Mouse (Mus musculus): ENCODE measurements around the gene Klrb1f. TPM values are rescaled to one million over a fixed set of nuclear protein-coding genes. Genes with fewer than 3 reads are reported as not detected.

Gene Klrb1f
- polyA plus RNA-seq, 1 experiment from 2014 or later, result 0.49 TPM

- no peaks in the 10 kb centered on the region for H3K27me3 ChIP-seq (replicated peaks)
- peak; percentile 71 for ATAC-seq
- no peaks in the 10 kb centered on the region for H3K36me3 ChIP-seq
- no peak overlapping the region for H3K27ac ChIP-seq
- 73% methylated on average over 8 of the region's 8 CpGs for WGBS
- H3K4me3 ChIP-seq (replicated peaks), result no peak overlapping the region
- H3K4me2 ChIP-seq (replicated peaks), result no peak overlapping the region
- no peaks in the 10 kb centered on the region for H3K4me1 ChIP-seq (replicated peaks)
- H3K9ac ChIP-seq, result no peak overlapping the region
- no peaks in the 10 kb centered on the region for H3K9me3 ChIP-seq
These were observed 18.1 kb upstream of the Klrb1f start for GRCm38 (mm10) chr6:129027451-129028248.

DNA sequence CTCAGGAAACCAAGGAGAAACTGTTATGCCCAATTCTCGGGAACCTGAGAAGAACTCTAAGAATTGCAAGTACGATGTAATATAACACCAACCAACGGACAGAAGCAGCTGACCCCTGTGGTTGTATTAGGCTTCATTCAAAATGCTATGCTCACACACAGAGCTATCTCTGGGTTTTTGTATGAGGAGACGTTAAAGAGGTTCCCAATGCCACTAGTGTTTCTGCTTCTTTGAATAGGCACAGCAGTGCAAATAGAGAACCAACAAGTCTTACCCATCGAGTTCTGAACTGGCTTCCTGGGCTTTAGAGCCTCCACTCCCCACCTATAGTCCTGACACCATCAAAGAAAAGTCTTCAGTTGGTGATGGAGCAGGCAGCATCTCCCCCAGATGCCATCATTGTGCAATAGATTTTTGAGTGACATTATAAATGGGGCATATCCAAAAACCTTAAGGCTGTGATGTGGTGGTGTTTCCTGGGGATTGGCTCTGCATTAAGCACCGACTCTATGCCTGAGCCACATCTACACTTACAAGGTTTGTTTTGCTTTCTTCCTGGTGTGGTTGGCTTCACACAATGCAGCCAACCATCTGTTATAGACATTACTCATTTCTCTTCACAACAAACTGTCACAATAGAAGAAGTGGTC lies 15.4 kb upstream of the Klrb1f start:
- H3K9me3 ChIP-seq, result no peaks in the 10 kb centered on the region
- WGBS, result 59% methylated on average over 6 of the region's 6 CpGs
- H3K27ac ChIP-seq, result no peak overlapping the region
- H3K4me2 ChIP-seq (replicated peaks), result no peak overlapping the region
- no peaks in the 10 kb centered on the region for H3K4me1 ChIP-seq (replicated peaks)
- H3K4me3 ChIP-seq (replicated peaks), result no peak overlapping the region
- H3K9ac ChIP-seq, result no peak overlapping the region
- H3K36me3 ChIP-seq, result no peaks in the 10 kb centered on the region
- no peaks in the 10 kb centered on the region for H3K27me3 ChIP-seq (replicated peaks)
- no peak for ATAC-seq

- ATAC-seq, result no peak
- no peak overlapping the region for H3K27ac ChIP-seq
- 85% methylated on average over 2 of the region's 2 CpGs for WGBS
- no peaks in the 10 kb centered on the region for H3K27me3 ChIP-seq (replicated peaks)
- H3K9me3 ChIP-seq, result no peaks in the 10 kb centered on the region
- H3K4me3 ChIP-seq (replicated peaks), result no peak overlapping the region
- H3K4me1 ChIP-seq (replicated peaks), result no peaks in the 10 kb centered on the region
- H3K4me2 ChIP-seq (replicated peaks), result no peak overlapping the region
- H3K36me3 ChIP-seq, result no peaks in the 10 kb centered on the region
- no peak overlapping the region for H3K9ac ChIP-seq
These were observed 14.7 kb upstream of the Klrb1f start for GRCm38 (mm10) chr6:129030964-129031363.

- 0 out of 2 replicates have a peak, but pooled peaks have one; percentile 25 for ATAC-seq
- no peak overlapping the region for H3K4me3 ChIP-seq (replicated peaks)
- H3K36me3 ChIP-seq, result no peaks in the 10 kb centered on the region
- H3K9ac ChIP-seq, result no peak overlapping the region
- WGBS, result 80% methylated on average over 2 of the region's 2 CpGs
- no peak overlapping the region for H3K4me2 ChIP-seq (replicated peaks)
- H3K27me3 ChIP-seq (replicated peaks), result no peaks in the 10 kb centered on the region
- H3K27ac ChIP-seq, result no peak overlapping the region
- H3K4me1 ChIP-seq (replicated peaks), result no peaks in the 10 kb centered on the region
- H3K9me3 ChIP-seq, result no peaks in the 10 kb centered on the region
These were observed 12.3 kb upstream of the Klrb1f start for GRCm38 (mm10) chr6:129033397-129033796.

DNA sequence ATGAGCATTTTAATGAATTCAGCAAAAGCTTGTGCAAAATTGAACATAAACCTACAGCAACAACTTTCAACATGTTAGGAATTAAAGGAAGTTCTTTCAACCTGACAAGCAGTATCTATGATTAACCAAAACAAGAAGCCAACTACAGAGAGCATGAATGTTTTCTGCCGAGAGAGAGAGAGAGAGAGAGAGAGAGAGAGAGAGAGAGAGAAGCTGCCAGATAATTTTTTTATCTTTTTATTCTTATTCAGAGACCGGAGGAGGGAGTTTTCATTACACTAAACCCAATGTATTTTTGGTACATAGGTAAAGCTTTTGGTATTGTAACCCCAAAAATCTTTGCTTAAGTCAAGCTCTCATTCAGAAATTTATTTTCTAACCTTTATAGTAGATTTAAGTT lies 10.7 kb upstream of the Klrb1f start:
- H3K9ac ChIP-seq, result no peak overlapping the region
- no peaks in the 10 kb centered on the region for H3K27me3 ChIP-seq (replicated peaks)
- ATAC-seq, result no peak
- no peak overlapping the region for H3K4me2 ChIP-seq (replicated peaks)
- H3K4me3 ChIP-seq (replicated peaks), result no peak overlapping the region
- H3K36me3 ChIP-seq, result no peaks in the 10 kb centered on the region
- no peak overlapping the region for H3K27ac ChIP-seq
- no peaks in the 10 kb centered on the region for H3K9me3 ChIP-seq
- WGBS, result 81% methylated on average over 2 of the region's 2 CpGs
- H3K4me1 ChIP-seq (replicated peaks), result no peaks in the 10 kb centered on the region

DNA sequence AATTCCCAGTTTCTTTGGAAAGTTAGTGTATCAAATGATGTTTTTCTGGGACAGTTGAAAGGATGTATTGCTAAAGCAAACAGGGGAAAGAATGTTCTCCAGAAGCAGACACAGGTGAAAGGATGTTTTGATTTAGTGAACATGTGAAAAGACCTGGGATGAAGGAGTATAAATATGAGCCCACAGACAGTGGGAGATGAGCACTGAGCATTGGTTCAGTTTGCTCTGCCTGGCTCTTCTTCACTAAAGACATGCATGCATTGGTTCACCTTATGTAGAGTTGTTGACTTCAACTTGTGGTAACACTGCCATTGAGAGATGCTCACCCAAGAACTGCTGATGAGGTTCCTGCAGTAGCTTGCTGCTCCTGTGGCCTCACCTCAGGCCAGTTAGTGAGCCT lies 9.4 kb upstream of the Klrb1f start:
- H3K9me3 ChIP-seq, result no peaks in the 10 kb centered on the region
- ATAC-seq, result no peak
- H3K27ac ChIP-seq, result no peak overlapping the region
- H3K4me1 ChIP-seq (replicated peaks), result no peaks in the 10 kb centered on the region
- no peak overlapping the region for H3K9ac ChIP-seq
- H3K36me3 ChIP-seq, result no peaks in the 10 kb centered on the region
- no peaks in the 10 kb centered on the region for H3K27me3 ChIP-seq (replicated peaks)
- no peak overlapping the region for H3K4me2 ChIP-seq (replicated peaks)
- H3K4me3 ChIP-seq (replicated peaks), result no peak overlapping the region

DNA sequence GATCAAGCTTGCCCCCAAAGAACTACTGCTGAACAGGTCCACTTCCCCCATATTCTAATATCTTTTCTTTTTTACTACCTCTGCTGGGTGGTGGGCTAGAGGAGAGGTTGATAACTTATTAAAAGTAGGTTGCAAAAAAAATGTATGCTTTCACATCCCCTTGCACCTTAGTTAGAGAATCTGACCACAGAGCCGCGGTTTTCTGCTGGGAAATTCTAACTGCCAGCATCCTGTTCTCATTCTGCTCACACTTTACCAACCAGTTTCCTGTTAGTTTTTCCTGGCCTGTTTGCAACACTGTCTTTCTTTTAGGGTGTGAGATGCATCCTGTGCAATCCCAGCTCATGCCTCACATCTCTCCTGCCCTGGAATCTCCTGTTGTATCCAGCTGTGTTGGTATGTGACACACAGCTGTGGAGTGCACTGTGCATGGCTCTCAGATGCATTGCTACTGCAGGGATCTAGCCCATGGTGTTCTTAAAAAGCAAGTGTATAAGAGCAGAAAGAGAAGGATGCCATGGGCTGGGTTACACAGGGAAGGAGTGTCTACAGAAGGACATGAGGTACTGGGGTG lies 8.7 kb upstream of the Klrb1f start:
- Histone ChIP-seq H3K4me1 (replicated peaks) (no peaks in the 10 kb centered on the region), H3K4me2 (replicated peaks) (no peak overlapping the region), H3K36me3 (no peaks in the 10 kb centered on the region), H3K9ac (no peak overlapping the region), H3K9me3 (no peaks in the 10 kb centered on the region), H3K27me3 (replicated peaks) (no peaks in the 10 kb centered on the region), H3K27ac (no peak overlapping the region), H3K4me3 (replicated peaks) (no peak overlapping the region)
- no peak for ATAC-seq
- WGBS, result 73% methylated on average over 2 of the region's 2 CpGs

DNA sequence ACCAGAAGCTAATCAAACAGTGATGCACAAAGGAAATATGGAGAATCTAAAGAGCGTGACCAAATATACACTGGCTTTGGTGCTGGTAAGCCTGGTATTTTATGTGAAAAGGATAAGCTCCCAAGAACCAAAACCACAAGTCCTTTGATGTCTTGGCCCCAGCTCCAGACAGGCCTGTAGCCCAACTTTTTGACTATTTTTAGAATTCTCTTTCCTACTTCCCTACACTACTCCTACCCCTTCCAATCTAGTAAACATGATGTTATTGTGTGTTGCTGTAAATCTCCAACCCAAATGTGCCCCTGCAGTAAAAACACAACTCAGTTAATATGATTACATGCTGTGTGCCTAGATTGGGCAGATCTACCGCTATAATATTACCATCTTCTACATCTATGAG lies 4.2 kb upstream of the Klrb1f start:
- WGBS, result 92% methylated on average over 2 of the region's 2 CpGs

DNA sequence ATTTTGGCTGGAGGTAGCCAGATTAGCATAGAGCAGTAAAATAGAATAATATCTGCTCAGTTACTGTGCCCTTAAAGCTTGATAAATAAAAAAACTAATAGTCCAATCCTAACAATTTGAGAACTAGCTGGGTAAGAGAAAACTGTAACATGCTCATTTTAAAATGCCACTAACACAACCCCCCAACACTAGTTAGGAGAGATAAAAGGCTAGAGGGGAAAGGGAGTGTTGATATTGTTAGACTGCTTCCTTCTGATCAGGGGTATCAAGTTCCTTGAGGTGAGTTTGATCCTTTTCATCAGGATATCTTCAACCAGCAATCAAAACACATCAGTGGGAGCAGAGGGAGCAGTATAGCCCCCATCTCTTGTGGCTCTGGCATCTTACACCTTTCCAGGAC lies 3.2 kb upstream of the Klrb1f start:
- Histone ChIP-seq H3K27ac (no peak overlapping the region), H3K4me1 (replicated peaks) (no peaks in the 10 kb centered on the region), H3K4me3 (replicated peaks) (no peak overlapping the region), H3K9ac (no peak overlapping the region), H3K9me3 (no peaks in the 10 kb centered on the region), H3K27me3 (replicated peaks) (no peaks in the 10 kb centered on the region), H3K4me2 (replicated peaks) (no peak overlapping the region), H3K36me3 (no peaks in the 10 kb centered on the region)
- no peak for ATAC-seq

More for the DNA sequence above, 4.2 kb upstream of the Klrb1f start:
- no peak overlapping the region for H3K4me2 ChIP-seq (replicated peaks)
- H3K36me3 ChIP-seq, result no peaks in the 10 kb centered on the region
- H3K27me3 ChIP-seq (replicated peaks), result no peaks in the 10 kb centered on the region
- no peak overlapping the region for H3K9ac ChIP-seq
- H3K4me3 ChIP-seq (replicated peaks), result no peak overlapping the region
- no peak for ATAC-seq
- no peak overlapping the region for H3K27ac ChIP-seq
- H3K4me1 ChIP-seq (replicated peaks), result no peaks in the 10 kb centered on the region
- no peaks in the 10 kb centered on the region for H3K9me3 ChIP-seq

DNA sequence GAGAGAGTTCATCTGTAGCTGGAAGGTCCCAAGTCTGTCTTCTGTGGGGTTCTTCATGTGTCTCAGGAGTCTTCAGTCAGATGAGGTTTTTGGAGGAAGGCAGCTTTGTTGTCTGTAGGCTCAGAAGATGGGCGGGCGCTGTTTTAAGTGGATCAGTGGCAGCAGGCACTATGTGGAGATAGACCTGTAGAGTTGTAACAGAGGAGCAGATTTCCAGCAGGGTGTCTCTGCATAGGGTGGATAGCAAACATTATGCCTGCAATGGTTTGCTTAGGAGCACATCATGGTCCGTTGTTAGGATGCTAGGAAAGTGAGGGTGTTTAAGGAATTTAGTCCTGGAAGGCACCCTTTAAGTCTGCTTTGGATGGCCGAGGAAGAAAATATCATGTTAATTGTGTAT lies 2.7 kb downstream of the Klrb1f start:
- no peaks in the 10 kb centered on the region for H3K27me3 ChIP-seq (replicated peaks)
- H3K4me3 ChIP-seq (replicated peaks), result no peak overlapping the region
- H3K9me3 ChIP-seq, result no peaks in the 10 kb centered on the region
- no peak overlapping the region for H3K4me2 ChIP-seq (replicated peaks)
- no peak for ATAC-seq
- H3K4me1 ChIP-seq (replicated peaks), result peaks cover 3% of the 10 kb centered on the region
- H3K27ac ChIP-seq, result no peak overlapping the region
- no peaks in the 10 kb centered on the region for H3K36me3 ChIP-seq
- no peak overlapping the region for H3K9ac ChIP-seq
- 56% methylated on average over 4 of the region's 4 CpGs for WGBS

DNA sequence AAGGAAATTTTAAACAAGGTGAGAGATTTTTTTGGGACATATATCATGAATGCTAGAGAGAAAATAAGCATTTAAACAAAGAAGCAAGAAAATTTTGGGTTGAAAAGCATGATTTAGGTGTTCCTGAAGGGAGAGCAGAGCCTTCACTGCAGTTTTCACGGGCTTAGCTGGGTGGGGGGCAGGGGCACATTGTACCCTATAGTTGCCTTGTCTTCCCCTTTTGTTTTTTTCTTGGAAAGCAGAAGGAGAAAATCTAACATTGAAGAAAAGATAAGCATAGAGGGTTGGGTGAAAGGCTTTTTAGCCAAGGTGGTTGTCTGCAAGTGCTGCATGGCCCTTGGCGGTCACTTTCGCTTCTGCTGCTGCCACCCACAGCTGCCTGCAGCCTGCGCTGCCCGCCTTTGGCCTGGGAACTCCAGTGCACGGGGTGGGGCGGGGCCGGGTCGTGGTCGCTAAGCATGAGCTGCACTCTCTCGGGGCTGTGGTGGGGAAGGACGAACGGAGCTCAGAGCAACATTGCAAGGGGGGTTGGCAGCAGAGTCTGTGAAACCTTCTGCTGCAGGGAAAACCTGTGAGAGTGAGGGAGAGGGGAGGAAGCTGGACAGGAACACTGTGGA lies 3.3 kb downstream of the Klrb1f start:
- 1% methylated on average over 13 of the region's 13 CpGs for WGBS
- Histone ChIP-seq H3K4me1 (replicated peaks) (peaks cover 3% of the 10 kb centered on the region), H3K36me3 (no peaks in the 10 kb centered on the region), H3K27me3 (replicated peaks) (no peaks in the 10 kb centered on the region), H3K4me3 (replicated peaks) (peak overlapping the region; percentile 37), H3K9me3 (no peaks in the 10 kb centered on the region), H3K9ac (peak overlapping the region; percentile 28), H3K4me2 (replicated peaks) (peak overlapping the region; percentile 68), H3K27ac (no peak overlapping the region)
- peak; percentile 94 for ATAC-seq

GRCm38 (mm10) chr6:129049596-129050251 lies 4.0 kb downstream of the Klrb1f start:
- Histone ChIP-seq H3K9ac (no peak overlapping the region), H3K9me3 (no peaks in the 10 kb centered on the region), H3K4me1 (replicated peaks) (peaks cover 3% of the 10 kb centered on the region), H3K4me3 (replicated peaks) (no peak overlapping the region; the same call in 1 of the 2 replicates), H3K27me3 (replicated peaks) (no peaks in the 10 kb centered on the region), H3K36me3 (no peaks in the 10 kb centered on the region), H3K4me2 (replicated peaks) (peak overlapping the region; percentile 54), H3K27ac (no peak overlapping the region)
- ATAC-seq, result peak; percentile 46
- WGBS, result 11% methylated on average over 8 of the region's 8 CpGs

Measured in intestine, embryonic 15.5 days (tissue).